Mouse (Mus musculus): ENCODE results near the gene Clmn.

Gene Clmn

DNA sequence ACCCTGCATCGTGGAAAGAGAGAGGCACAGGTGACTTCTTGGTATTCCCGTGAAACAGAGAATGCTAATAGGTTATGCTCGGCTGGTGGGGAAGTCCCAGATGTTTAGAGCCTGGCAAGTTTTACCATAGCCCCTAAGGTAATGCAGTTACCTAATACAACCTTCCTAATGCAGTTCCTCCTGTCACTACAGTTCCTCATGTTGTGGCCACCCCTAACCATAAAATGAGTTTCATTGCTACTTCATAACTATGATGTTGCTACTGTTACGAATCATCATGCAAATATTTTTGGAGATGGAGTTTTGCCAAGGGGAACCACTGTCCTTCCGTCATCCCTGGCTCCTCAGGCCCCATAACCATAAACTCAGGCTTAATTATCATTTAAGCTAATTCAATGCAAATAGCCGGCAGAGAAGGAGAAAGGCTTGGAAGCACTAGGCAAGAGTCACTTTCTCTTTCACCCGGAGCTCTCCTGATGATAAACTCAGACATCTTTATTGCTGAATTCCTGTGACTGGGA lies 53.9 kb downstream of the Clmn start:
- no peak for DNase-seq

DNA sequence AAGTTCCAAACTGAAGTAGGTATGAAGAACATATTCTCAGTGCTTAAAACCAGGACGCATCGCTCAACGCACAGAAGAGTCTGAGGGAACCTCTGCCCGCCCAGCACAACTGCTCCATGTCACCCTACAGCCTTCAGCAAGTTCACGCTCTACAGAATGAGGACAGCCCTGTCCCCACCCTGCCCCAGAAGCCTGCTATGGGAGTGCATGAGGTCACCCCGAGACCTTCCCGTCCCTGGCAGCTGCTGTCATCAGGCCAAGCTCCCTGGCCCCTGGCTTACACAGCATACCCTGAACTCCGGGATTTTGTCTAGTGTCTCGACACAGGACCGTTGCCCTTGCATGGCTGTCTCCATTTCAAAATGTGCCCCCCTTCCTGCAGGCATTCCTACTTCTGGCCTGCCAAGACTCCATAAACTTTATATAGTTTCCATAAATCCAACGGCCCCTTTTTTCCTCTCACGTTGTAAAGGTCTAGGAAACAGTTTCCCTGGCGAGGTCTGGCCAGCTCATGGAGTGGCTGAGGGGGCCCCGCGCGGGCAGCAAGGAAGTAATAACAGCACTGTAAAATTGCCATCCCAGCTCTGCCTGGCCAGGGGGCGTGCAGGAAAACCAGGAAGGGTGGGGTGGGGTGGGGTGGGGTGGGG lies 56.3 kb downstream of the Clmn start:
- DNase-seq, result peak; percentile 9 to 38

DNA sequence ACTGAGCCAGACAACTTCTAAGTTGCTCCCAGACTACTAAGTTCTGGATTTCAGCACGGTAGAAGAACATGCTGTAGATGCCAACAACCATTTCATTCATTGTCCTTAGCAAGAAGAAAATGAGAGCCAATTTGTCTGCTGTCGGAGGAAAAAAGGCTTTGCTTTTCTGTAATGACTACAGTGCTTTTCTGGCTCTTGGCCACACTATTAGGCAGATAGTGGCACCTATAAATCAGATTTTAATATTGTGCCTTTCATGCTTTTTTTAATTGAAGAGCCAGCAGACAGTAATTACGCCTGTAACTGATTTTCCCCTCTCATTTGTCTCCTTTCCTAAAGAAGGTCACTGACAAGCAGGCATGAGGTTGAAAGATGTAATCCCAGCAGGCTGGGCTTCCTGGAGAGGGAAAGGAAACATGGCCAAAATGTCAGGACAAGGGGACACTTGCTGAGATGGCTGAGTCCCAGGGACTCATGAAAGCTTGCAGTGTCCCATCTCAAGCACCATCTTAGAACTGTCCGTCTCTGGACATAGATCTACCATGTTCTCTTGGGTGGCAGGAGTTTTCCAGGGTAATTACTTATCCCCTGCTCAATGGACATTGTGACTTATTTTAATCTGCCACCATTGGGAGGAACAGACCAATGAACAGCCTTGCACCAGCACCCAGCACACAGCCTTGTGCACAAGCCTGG lies 58.0 kb downstream of the Clmn start:
- no peak for DNase-seq

DNA sequence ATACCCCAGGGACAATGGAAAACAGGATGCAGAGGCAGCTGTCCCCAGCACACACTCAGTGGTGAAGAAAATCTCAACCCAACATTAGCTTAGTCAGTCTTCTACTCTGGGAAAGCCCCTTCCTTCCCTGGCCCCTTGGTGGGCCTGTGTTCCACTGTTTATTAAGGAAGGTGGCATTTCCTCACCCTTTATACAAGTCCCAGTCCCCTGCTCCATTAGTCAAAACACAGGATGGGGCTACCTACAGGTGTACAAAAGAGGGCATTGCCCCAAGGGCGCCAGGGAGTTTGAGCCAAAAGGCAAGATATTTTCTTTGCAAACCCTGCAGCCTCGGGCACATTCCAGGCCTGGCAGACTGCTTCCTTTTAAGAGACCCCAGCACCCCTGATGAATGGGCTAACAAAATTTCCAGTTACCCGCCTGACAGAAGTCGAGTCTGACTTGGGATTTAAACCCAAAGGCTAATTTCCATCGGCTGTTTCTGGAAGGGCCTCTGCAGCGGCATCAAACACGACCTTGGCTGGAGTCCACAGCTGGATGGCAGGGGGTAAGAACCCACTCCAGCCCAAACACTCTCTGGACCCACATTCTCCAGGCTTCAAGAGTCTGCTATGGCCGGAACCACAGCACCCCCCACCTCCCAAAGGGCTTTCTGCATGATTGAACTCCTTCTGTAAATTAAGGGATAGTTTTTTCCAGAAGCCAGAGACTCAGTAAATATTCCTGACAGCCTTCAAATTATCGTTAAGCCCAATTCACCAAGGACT lies 63.2 kb downstream of the Clmn start:
- no peak for DNase-seq

DNA sequence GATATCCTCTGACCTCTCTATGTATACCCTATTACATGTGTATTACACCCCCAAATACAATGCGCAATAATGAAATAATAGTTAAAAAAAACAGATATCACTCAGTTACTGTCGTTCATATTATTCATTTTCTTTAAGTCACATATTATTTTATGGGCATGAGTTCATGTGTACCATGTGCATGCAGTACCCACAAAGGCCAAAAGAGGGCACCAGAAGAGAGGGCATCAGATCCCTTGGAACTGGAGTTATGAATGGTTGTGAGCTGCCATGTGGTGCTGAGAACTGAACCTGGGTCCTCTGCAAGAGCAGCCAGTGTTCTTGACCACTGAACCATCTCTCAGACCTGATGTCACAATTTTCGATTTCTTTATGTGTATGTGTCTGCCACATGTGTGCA lies 65.5 kb downstream of the Clmn start:
- no peak for DNase-seq

DNA sequence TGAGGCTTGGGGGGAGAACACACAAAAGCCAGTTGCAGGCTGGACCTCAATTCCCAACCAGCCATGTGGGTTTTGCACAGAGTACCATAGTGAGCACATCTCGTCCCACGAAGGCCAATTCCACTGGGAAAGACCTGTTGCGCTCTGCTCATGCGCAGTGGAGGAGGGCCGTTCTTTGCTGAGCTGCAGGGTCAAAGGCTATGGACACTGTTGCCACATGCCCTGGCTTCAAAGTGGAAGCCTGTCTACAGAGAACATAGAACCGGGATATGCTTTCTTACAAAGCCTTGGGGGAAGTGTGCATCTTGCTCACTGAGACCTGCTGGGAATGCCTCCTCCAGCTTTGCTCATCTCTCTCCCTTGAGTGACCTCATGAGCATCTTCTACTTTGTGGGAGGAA lies 67.0 kb downstream of the Clmn start:
- no peak for DNase-seq

DNA sequence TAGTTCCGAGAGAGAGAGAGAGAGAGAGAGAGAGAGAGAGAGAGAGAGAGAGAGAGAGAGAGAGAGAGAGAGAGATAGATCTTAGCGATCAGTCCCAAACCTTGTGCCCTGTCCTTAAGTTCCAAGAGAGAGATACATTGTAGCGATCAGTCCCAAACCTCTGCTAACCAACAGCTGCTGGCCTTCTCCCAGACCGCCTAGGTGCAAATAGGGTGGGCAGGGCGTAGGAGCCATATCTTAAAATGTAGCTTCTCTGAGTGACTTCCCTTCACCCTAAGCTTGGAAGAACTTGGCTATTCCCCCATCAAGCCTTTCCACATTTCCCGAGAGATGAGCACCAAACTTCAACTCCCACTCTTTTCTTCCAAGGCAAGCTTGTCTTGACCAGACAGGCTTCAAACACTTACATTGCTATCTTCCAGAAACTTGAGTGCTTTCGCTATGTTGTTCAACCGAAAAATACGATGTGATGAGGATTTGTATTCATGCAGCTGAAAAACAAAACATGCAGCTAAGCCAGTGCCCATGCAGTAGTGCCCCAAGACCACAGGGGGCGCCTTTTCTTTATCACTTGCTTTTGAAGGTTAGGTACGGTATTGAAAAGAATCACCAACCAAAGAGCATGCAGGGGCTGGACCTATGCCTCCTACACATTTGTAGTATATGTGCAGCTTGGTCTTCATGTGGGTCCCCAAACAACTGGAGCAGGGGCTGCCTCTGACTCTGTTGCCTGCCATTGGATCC lies 68.1 kb downstream of the Clmn start:
- DNase-seq, result no peak

DNA sequence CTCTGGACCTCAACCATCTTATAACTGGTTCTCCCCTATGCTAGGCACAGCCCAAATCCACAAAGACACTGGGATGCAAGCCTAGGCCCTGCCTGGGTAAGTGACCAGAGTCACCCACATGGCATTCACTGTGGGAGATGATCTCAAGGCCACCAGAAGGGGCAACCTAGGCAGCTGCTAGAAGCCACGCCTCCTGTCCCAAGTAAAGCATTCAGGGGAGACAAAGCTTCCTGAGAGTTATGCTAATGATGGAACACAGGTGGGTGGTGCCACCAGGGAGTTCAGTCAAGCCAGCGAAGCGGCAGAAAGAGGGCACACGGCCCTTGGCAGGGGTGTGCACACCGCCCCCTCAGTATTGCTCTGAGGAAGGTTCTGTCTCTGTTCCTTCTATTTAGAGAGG lies 69.9 kb downstream of the Clmn start:
- no peak for DNase-seq

DNA sequence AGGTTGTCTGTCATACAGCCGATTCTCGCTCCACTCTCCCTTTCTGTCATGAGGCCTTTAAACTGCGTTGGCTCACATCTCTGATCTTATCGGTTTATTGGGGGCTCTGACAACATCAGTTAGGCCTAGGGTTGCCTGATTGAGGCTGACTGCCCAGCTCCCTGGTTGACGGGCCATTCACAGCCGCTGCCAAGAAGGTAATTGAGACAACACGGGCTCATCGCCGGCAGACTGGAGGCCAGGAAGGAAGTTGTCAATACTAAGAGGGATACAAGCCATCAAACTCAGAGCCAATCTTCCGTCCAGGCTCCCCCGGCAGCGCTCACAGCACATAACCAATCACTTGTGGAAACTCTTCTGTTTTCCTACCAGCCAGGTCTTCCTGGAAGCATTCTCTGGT lies 71.4 kb downstream of the Clmn start:
- no peak for DNase-seq

DNA sequence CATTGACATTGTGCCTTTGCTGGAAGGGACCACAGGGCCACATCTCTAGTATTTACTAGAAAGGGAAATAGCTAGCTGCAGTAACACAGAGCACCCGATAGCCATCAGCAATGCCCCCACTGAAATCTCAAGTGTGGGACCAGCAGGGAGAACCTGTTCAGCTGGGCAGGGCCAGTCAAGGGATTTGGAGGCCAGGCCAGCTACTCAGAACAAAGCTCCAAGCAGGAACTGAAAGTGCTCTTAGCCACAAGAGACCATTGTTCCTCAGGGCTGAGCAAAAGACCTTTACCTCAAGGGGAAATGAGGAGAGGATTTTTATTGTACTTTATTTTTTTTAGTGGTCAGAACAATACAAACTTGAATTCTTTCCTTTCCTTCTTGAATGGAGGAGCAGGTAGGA lies 87.3 kb downstream of the Clmn start:
- no peak for DNase-seq

DNA sequence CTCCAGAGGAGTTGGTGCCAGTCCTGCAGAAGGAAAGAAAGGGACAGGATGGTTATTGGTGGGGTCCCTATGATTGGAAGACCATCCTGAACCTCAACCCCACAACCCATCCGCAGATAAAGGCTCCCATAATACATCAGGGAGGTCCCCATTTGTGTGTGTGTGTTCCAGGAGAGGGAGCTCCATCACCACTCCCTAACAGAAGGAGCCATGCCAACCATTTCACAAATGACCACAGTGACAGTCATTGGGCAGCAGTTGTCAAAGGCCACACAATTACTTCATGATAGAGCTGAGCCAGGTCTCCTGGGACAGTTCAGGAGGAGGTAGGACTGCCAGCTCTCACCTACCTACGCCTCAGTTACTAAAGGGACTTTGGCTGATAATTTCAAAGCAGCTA lies 92.9 kb downstream of the Clmn start:
- DNase-seq, result no peak

DNA sequence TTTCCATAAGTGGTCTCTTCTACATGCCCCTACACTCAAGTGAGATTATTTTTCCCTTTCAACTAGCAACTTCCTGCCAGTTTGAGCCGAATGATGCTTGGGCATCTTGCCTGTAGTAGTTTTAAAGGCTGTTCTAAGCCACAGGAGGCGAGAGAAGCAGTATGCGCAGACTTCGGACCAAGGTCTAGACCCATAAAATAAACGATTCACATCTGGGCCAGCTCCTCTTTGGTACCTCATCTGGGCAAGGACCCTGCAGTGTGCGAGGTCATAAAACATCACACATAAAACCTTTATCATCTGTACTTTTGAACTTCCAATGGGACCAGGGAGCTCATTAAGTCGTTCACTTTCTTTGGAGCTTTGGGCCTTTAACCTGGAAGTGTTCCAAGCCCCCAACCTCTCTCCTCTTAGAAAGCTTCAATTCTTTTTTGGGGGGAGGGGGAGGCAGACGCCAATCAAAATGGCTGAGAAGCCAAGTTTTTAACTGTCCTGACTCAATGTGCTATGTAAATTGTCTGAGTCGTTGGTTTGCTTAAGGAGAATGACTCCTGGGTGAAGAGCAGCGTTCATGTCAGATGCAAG lies 95.6 kb downstream of the Clmn start:
- no peak for DNase-seq

DNA sequence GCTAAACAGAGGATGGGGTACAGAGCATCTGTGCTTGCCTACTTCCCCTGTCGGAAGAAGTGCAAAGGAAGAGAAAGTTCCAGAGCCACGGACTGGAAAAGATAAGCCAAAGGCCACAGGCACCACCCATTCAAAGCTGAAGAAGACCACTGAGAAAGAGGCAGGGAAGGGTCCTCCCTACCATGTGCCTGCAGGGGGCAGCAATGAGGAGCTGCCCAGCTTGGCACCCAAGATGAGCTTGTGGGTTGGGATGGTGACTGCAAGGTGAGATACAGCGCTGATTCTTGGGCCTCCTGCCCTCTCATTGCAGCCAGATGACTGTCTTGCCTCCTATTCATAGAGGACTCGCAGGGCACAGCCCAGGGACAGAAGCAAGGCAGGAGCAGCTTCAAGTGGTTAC lies 97.7 kb downstream of the Clmn start:
- no peak for DNase-seq

DNA sequence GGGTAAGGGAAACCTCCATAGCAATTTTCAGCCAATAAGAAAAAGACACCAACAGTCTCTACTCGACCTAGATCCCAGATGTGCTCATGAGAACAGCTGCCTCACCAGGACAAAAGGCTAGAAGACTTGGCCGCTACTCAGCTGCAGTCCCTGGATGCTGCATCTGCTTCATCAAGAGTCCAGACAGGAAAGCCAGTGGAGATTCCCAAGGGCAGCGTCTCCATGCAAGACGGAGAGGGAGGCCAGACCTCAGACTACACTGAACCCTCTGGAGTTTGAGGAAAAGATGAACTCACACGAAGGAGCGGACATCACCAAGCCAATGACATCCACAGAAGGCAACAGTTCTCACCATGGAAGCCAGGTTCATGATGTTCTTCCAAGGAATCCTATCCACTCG lies 99.1 kb downstream of the Clmn start:
- DNase-seq, result no peak

DNA sequence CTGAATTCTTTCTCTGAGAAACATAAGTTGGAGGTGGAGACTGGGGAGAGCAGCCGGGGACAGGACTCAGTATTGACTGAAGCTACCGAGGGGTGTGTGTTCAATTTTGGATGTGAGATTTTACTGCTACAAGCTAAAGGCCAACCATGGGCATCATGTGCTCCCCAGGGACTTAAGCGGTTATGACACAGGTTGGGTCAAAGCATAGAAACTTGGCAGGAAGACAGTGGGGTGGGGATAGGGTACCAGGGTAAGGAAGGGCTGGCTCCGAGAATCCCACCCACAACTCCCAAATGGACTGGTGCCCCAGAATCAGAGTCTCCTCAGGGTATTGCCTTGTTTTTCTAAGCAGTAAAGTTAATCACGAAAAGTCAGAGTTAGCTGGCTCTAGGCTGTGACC lies 99.8 kb downstream of the Clmn start:
- DNase-seq, result no peak

DNA sequence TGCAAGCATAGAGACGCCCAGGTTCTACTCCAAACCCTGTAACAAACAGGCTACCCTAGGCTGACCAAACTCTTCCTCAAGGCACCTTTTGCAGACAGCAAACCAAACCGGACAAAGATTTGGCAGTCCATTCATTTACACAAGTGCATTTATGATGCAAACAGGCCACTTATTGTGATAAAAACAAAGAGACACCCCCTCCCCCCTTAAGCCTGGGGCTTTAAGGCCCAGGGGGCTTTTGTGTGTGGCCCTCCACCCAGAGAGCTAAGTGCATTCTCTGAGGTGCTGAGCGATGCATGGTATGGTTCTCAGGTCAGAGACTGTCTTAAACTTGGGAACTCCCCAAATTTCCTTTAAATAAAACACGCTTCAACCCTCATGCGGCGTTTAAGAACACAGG lies 101.0 kb downstream of the Clmn start:
- DNase-seq, result no peak

DNA sequence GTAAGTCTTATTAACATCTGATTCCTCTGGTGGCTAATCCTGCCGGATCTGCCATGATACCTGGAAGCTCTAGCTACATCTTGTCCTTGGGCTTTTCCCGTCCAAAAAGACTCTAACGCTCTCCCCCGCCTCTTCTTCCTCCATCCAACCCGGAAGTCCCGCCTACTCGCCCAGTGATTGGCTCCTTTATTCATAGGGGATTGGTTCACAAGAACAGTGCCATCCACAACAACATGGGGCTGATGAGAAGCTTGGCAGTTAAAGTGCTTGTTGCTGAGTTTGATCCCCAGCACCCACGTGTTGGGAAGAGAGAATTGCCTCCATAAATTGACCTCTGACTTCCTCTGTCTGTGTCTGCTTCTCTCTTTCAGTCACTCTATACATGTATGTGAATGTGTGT lies 103.5 kb downstream of the Clmn start:
- DNase-seq, result no peak

DNA sequence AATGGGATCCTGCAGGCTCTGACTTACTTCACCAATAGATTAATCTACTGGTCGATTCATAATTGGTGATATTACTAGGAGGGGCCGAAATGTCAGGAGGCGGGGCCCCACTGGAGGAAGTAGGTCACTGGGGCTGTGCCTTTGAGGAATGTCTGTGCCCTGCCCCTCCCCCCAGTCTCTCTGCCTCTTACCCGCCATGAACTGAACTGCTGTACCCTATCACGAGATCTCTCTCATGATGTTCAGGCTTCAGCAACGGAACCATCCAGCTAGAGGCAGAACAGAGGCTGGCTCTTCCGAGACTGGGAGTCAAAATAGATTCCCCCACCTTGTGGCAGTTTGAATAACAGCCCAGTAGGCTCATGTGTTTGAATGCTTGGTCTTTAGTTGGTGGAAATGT lies 106.8 kb downstream of the Clmn start:
- no peak for DNase-seq

DNA sequence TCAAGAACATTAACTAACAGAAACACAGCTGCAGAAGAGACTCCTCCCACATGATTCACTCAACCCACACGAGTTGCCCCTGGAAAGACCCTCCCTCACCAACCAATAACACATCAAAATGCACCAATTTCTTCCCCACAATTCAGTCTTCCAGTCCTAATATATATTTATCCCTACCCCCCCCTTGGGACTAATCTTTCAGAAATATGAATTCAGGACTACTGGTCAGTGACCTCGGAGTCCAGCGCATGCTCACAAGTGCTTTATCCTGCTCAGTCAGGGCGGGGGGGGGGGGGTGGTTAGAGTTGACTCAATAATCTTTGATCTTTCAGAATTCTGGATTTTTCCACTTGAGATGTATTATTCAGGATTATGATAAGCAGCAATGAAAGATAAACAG lies 111.2 kb downstream of the Clmn start:
- no peak for DNase-seq

DNA sequence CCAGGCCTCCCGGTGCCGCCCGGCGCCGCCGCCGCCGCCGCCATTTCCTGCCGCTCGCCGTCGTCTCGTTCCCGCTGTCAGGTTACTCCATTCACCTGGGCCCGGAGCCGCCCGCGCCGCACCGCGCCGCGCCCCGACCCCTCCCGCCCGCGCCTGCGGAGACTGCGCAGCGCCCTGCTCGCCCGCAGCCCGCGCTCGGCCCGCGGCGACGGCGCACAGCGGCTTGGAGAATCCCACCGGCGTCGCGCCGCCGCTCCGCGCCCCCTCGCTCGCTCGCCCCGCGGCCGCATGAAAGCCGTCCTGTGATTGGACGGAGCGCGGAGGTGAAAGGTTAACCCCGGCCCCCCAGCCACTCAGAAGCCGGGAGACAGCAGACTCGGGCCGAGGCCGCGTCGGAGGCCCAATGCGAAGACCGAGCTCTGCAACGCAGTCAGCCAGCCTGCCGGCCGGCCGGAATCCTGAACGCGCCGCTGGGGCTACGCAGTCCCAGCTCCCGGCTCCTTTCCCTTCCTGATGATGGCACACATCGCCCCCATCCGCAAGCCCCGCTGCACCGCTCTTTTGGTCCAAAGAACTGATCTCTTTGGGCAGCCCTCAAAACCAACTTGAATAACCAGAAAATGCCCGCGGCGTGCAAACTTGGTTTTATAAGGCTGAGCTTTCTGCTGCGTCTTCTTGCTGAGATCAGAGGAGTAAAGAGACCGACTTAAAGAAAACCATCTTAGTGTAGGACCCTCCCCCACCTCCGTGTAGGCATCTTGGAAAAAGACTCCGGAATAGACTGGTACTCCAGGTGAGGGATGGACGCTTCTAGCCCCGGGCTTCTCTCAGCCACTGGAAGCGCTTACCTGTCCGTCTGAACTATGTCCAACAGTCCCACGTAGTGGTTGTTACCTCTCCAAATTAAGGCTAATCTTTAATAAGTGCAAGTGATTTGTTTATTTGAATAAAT lies 112.8 kb downstream of the Clmn start, which contains the start of gene Dicer1:
Dicer1 (minus strand) TSS at position 139 of the 952 bp plus-strand sequence.
- DNase-seq, result peak; percentile 98 to 99

DNA sequence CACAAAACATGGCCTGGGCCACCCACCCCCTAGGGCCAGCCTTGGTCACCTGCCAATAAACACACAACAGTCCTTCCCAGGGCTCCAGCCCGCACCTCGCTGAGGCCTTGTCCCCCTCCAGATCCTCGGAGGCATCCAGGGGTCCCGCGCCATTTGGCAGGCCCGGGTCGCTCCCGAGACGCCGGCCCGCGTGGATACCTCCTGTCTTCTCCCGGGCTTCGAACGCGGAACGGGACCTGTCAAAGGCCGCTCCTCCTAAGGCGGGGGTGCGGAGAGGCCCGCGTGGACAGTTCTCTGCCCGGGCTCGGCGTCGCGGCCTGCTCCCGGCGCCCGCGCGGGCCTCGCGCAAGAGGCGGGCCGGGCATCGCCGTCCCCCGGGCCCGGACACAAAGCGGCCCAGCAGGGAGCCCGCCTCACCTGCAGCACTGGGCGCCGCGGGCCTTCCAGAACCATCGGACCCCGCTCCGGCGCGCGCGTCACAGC lies 113.5 kb downstream of the Clmn start:
- peak in 1 of 2 experiments; percentile 52 for DNase-seq
